Mouse (Mus musculus): ENCODE results near the gene Fgfr2.
A peak's percentile ranks its signal among the peaks of the same experiment; 100 is the strongest.
"Not testable (repeated sequence)": the region's sequence is repeated elsewhere in the genome, so short reads cannot be mapped to it uniquely, and the experiment has no call there.

The Fgfr2 gene

GRCm38 (mm10) chr7:130473881-130474280 is 2649.3 kb downstream of the Fgfr2 start:
- DNase-seq, result no peak

GRCm38 (mm10) chr7:130472683-130473082 is 2650.5 kb downstream of the Fgfr2 start:
- DNase-seq, result no peak

GRCm38 (mm10) chr7:130471045-130471444 is 2652.1 kb downstream of the Fgfr2 start:
- DNase-seq, result no peak

- no peak for DNase-seq
Observed at GRCm38 (mm10) chr7:130455587-130456246, 2667.4 kb downstream of the Fgfr2 start.

- no peak for DNase-seq
Observed at GRCm38 (mm10) chr7:130454226-130454625, 2668.9 kb downstream of the Fgfr2 start.

GRCm38 (mm10) chr7:130435776-130436175 is 2687.4 kb downstream of the Fgfr2 start:
- DNase-seq, result no peak

GRCm38 (mm10) chr7:130432141-130432540 is 2691.0 kb downstream of the Fgfr2 start:
- no peak for DNase-seq

- no peak for DNase-seq
Observed at GRCm38 (mm10) chr7:130426586-130426985, 2696.6 kb downstream of the Fgfr2 start.

- no peak for DNase-seq
Observed at GRCm38 (mm10) chr7:130425991-130426390, 2697.2 kb downstream of the Fgfr2 start.

GRCm38 (mm10) chr7:130419961-130420360 is 2703.2 kb downstream of the Fgfr2 start:
- DNase-seq, result no peak

- no peak for DNase-seq
Observed at GRCm38 (mm10) chr7:130407622-130408021, 2715.5 kb downstream of the Fgfr2 start.

- no peak for DNase-seq
Observed at GRCm38 (mm10) chr7:130403346-130403745, 2719.8 kb downstream of the Fgfr2 start.

- no peak for DNase-seq
Observed at GRCm38 (mm10) chr7:130394697-130395096, 2728.5 kb downstream of the Fgfr2 start.

GRCm38 (mm10) chr7:130390060-130390459 is 2733.1 kb downstream of the Fgfr2 start:
- not testable (repeated sequence) for DNase-seq

- DNase-seq, result no peak
Observed at GRCm38 (mm10) chr7:130386308-130386707, 2736.8 kb downstream of the Fgfr2 start.

- no peak for DNase-seq
Observed at GRCm38 (mm10) chr7:130385732-130386294, 2737.3 kb downstream of the Fgfr2 start.

- no peak for DNase-seq
Observed at GRCm38 (mm10) chr7:130382126-130382525, 2741.0 kb downstream of the Fgfr2 start.

- DNase-seq, result no peak
Observed at GRCm38 (mm10) chr7:130381387-130381951, 2741.7 kb downstream of the Fgfr2 start.

- peak; percentile 72 for DNase-seq
Observed at GRCm38 (mm10) chr7:130380769-130381355, 2742.3 kb downstream of the Fgfr2 start.

- peak; percentile 12 for DNase-seq
Observed at GRCm38 (mm10) chr7:130380367-130380766, 2742.8 kb downstream of the Fgfr2 start.

GRCm38 (mm10) chr7:130379886-130380285 is 2743.3 kb downstream of the Fgfr2 start:
- no peak for DNase-seq

- no peak for DNase-seq
Observed at GRCm38 (mm10) chr7:130378308-130378707, 2744.8 kb downstream of the Fgfr2 start.

GRCm38 (mm10) chr7:130374311-130374710 is 2748.8 kb downstream of the Fgfr2 start:
- DNase-seq, result no peak

Data from cerebellum, adult 11 months (tissue).